Mouse (Mus musculus) olfactory bulb, adult 2 months (tissue): Measurements from ENCODE around the gene Pla2g12b.

Experiments used
- CTCF ChIP-seq: fragments of 200-500 bp; IDR thresholded peaks from 2 replicates; pipeline ENCODE4 v1.5.1; 2012; ENCODE audit warnings: low read depth, mild to moderate bottlenecking, low read length, moderate library complexity; ENCODE audit not compliant: insufficient read depth
- POLR2A ChIP-seq: fragments of 200-500 bp; IDR thresholded peaks from 2 replicates; pipeline ENCODE4 v1.6.1; 2012; ENCODE audit warnings: mild to moderate bottlenecking, low read depth, low read length, moderate library complexity; ENCODE audit not compliant: insufficient read depth

DNA sequence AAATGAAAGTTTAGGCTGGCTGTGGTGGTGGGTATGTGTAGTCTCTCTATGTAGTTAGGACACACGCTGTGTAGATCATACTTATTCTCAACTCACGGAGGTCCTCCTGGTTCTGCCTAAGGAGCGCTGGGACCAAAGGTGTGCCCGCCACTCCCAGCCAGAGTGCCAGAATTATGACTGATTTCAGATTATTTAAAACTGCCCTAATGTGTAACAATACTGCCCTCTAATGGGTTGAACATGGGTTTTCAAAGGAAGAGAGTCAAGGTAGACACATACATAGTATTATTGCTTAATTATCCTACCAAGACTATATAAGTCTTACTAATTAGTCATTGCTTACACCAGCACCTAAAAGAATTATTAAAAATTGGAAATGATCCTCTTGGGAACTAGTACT lies 44.7 kb upstream of the Pla2g12b start:
- TF ChIP-seq CTCF (0 out of 2 replicates have a peak, but pooled peaks have one; percentile 13), POLR2A (no peak)
